Mouse (Mus musculus) left cerebral cortex, postnatal 25 days (tissue): ENCODE results near the gene Klhl25. TPM values are rescaled to one million over a fixed set of nuclear protein-coding genes. Genes with fewer than 3 reads are reported as not detected.
"Not testable (repeated sequence)": the region's sequence is repeated elsewhere in the genome, so short reads cannot be mapped to it uniquely, and the experiment has no call there.

ENCODE experiments used
- DNase-seq, 2 experiments: peaks; one replicate each; pipeline ENCODE4 v3.0.0; 2022; ENCODE audit warnings: low spot score in 2 of 2, mixed read lengths in 1 of 2
- intact Hi-C: fragments of 180-260 bp; cut with DNase I; formaldehyde crosslinking; loops from one replicate; pipeline ENCODE4 v1.15.1; 2025
- total RNA-seq, 2 experiments: library from RNA; stranded (reverse); gene quantifications; 2 replicates each; pipeline ENCODE4 v1.2.3; 2021

The Klhl25 gene
- total RNA-seq, 2 experiments from 2014 or later: 7.5 to 10.4 TPM

- intact Hi-C loops, DNase-seq: not testable (repeated sequence)
These were observed 13.0 kb upstream of the Klhl25 start for GRCm38 (mm10) chr7:75834932-75835631.

GRCm38 (mm10) chr7:75840071-75840470 lies 8.0 kb upstream of the Klhl25 start:
- intact Hi-C loops: no loop called here
- DNase-seq: no peak

GRCm38 (mm10) chr7:75842306-75842705 lies 5.8 kb upstream of the Klhl25 start:
- no peak for DNase-seq
- intact Hi-C loops: no loop called here

GRCm38 (mm10) chr7:75845936-75846335 lies 2.2 kb upstream of the Klhl25 start:
- intact Hi-C loops: loop anchor here (5.0 kb wide), 1 partner anchor 36 kb away; no protein-coding TSS in a partner anchor
- DNase-seq: peak in 1 of 2 experiments; percentile 41

- DNase-seq: no peak
- intact Hi-C loops: loop anchor here (5.0 kb wide), 1 partner anchor 35 kb away; no protein-coding TSS in a partner anchor
These were observed 1.2 kb upstream of the Klhl25 start for GRCm38 (mm10) chr7:75846942-75847341.

- DNase-seq: no peak
- intact Hi-C loops: loop anchor here (5.0 kb wide), 1 partner anchor 35 kb away; no protein-coding TSS in a partner anchor
These were observed 621 bp upstream of the Klhl25 start for GRCm38 (mm10) chr7:75847489-75847888.

- DNase-seq: no peak
These were observed 913 bp downstream of the Klhl25 start for GRCm38 (mm10) chr7:75848776-75849670.

GRCm38 (mm10) chr7:75850396-75850795 lies 2.3 kb downstream of the Klhl25 start:
- DNase-seq, intact Hi-C loops: not testable (repeated sequence)

More at GRCm38 (mm10) chr7:75848776-75849670, 913 bp downstream of the Klhl25 start:
- intact Hi-C loops: loop anchor here (5.0 kb wide), 1 partner anchor 33 kb away; no protein-coding TSS in a partner anchor

- DNase-seq: no peak
- intact Hi-C loops: loop anchor here (1.0 kb wide), 1 partner anchor 83 kb away; no protein-coding TSS in a partner anchor
These were observed 3.2 kb downstream of the Klhl25 start for GRCm38 (mm10) chr7:75851290-75851689.

- peak; percentile 45 to 73 for DNase-seq
- intact Hi-C loops: no loop called here
These were observed 4.3 kb downstream of the Klhl25 start for GRCm38 (mm10) chr7:75852363-75852762.

- no peak for DNase-seq
- intact Hi-C loops: no loop called here
These were observed 5.2 kb downstream of the Klhl25 start for GRCm38 (mm10) chr7:75853171-75853830.

GRCm38 (mm10) chr7:75854231-75854925 lies 6.3 kb downstream of the Klhl25 start:
- no peak for DNase-seq
- intact Hi-C loops: no loop called here

GRCm38 (mm10) chr7:75855028-75855427 lies 6.9 kb downstream of the Klhl25 start:
- DNase-seq: no peak
- intact Hi-C loops: no loop called here

GRCm38 (mm10) chr7:75856259-75856658 lies 8.1 kb downstream of the Klhl25 start:
- intact Hi-C loops: no loop called here
- DNase-seq: no peak

GRCm38 (mm10) chr7:75859771-75860196 lies 11.7 kb downstream of the Klhl25 start:
- no peak for DNase-seq
- intact Hi-C loops: loop anchor here (5.0 kb wide), 1 partner anchor 102 kb away; no protein-coding TSS in a partner anchor

- intact Hi-C loops: loop anchor here (5.0 kb wide), 1 partner anchor 105 kb away; no protein-coding TSS in a partner anchor
- not testable (repeated sequence) for DNase-seq
These were observed 13.7 kb downstream of the Klhl25 start for GRCm38 (mm10) chr7:75861638-75862426.

- intact Hi-C loops: loop anchor here (5.0 kb wide), 1 partner anchor 105 kb away; no protein-coding TSS in a partner anchor
- not testable (repeated sequence) for DNase-seq
These were observed 14.3 kb downstream of the Klhl25 start for GRCm38 (mm10) chr7:75862427-75862781.

- intact Hi-C loops: loop anchor here (5.0 kb wide), 1 partner anchor 106 kb away; no protein-coding TSS in a partner anchor
- DNase-seq: not testable (repeated sequence)
These were observed 15.3 kb downstream of the Klhl25 start for GRCm38 (mm10) chr7:75863248-75863911.
